Mouse (Mus musculus) CH12.LX (cell line): ENCODE results near the gene Tbc1d2b. TPM values are rescaled to one million over a fixed set of nuclear protein-coding genes. Genes with fewer than 3 reads are reported as not detected.

Experiments used
- DNase-seq: peaks from one replicate; pipeline ENCODE4 v3.0.0-alpha.2; 2013; ENCODE audit errors: extremely low read depth
- H3K27ac ChIP-seq: 2 replicates; pipeline ENCODE4 v1.5.1; 2012; ENCODE audit warnings: low read depth, mild to moderate bottlenecking, control low read depth, moderate library complexity; ENCODE audit not compliant: insufficient read depth
- H3K27me3 ChIP-seq: replicated peaks from 2 replicates; pipeline ENCODE3; 2012; ENCODE audit warnings: inconsistent platforms
- H3K36me3 ChIP-seq, 2 experiments: replicated peaks in 1 of 2; 2 replicates each; pipeline versions ENCODE3 to v1.6.1; 2012; ENCODE audit warnings: inconsistent platforms in 1 of 2, low read length in 1 of 2, mild to moderate bottlenecking in 1 of 2, mixed read lengths in 1 of 2, moderate library complexity in 1 of 2; ENCODE audit not compliant: control insufficient read depth in 1 of 2, insufficient read depth in 1 of 2
- H3K4me1 ChIP-seq, 2 experiments: 2 replicates each; pipeline ENCODE4 v1.6.1; 2012; ENCODE audit warnings: inconsistent platforms in 1 of 2, moderate library complexity in 1 of 2; ENCODE audit not compliant: insufficient read depth in 2 of 2, control insufficient read depth in 1 of 2
- H3K4me2 ChIP-seq: 2 replicates; pipeline ENCODE4 v1.6.1; 2012; ENCODE audit warnings: low read depth, mild to moderate bottlenecking, control low read depth; ENCODE audit not compliant: poor library complexity, insufficient read depth, severe bottlenecking
- H3K4me3 ChIP-seq, 3 experiments: fragments of 150-350 bp in 1 of 3; sonication (generic) in 1 of 3; replicated peaks in 1 of 3; 2 replicates each; pipeline versions ENCODE3 to v1.5.1; 2011 to 2012; ENCODE audit warnings: low read depth in 2 of 3, low read length in 2 of 3, mild to moderate bottlenecking in 2 of 3, moderate library complexity in 2 of 3, control low read depth in 1 of 3, improper control_type of control experiment in 1 of 3, inconsistent platforms in 1 of 3, mixed read lengths in 1 of 3; ENCODE audit not compliant: poor library complexity in 1 of 3
- H3K79me2 ChIP-seq: replicated peaks from 2 replicates; pipeline ENCODE4 v1.6.1; 2012; ENCODE audit warnings: mild to moderate bottlenecking, moderate library complexity; ENCODE audit not compliant: control insufficient read depth, poor library complexity, insufficient read depth, severe bottlenecking; ENCODE audit errors: extremely low read depth
- H3K9ac ChIP-seq: 2 replicates; pipeline ENCODE4 v1.6.1; 2012; ENCODE audit warnings: low read depth, mild to moderate bottlenecking, control low read depth, moderate library complexity; ENCODE audit not compliant: insufficient read depth
- H3K9me3 ChIP-seq: replicated peaks from 2 replicates; pipeline ENCODE3; 2012; ENCODE audit warnings: low read length, inconsistent platforms, mixed read lengths
- BHLHE40 ChIP-seq: IDR thresholded peaks from 2 replicates; pipeline ENCODE4 v1.6.1; 2011; ENCODE audit warnings: mild to moderate bottlenecking, low read depth, low read length, improper control_type of control experiment
- CHD1 ChIP-seq: IDR thresholded peaks from 2 replicates; pipeline ENCODE4 v1.6.1; 2012; ENCODE audit warnings: low read depth, low read length, improper control_type of control experiment, inconsistent platforms
- CHD2 ChIP-seq: IDR thresholded peaks from 2 replicates; pipeline ENCODE4 v1.6.1; 2011; ENCODE audit warnings: low read length, improper control_type of control experiment
- E2F4 ChIP-seq: IDR thresholded peaks from 2 replicates; pipeline ENCODE4 v1.6.1; 2011; ENCODE audit warnings: low read depth, low read length, improper control_type of control experiment; ENCODE audit not compliant: insufficient replicate concordance
- ETS1 ChIP-seq: conservative IDR thresholded peaks from 2 replicates; pipeline ENCODE4 v1.6.1; 2012; ENCODE audit warnings: low read depth, mild to moderate bottlenecking, inconsistent platforms, low read length, improper control_type of control experiment, moderate library complexity
- GABPA ChIP-seq: IDR thresholded peaks from 2 replicates; pipeline ENCODE4 v1.6.1; 2012; ENCODE audit warnings: low read depth, low read length, improper control_type of control experiment, inconsistent platforms; ENCODE audit not compliant: insufficient replicate concordance
- JUN ChIP-seq: IDR thresholded peaks from 2 replicates; pipeline ENCODE4 v1.6.1; 2011; ENCODE audit warnings: low read depth, mild to moderate bottlenecking, low read length, improper control_type of control experiment, moderate library complexity; ENCODE audit not compliant: insufficient read depth
- JUND ChIP-seq: conservative IDR thresholded peaks from 2 replicates; pipeline ENCODE4 v1.6.1; 2011; ENCODE audit warnings: low read depth, low read length, improper control_type of control experiment
- KAT2A ChIP-seq: IDR thresholded peaks from 2 replicates; pipeline ENCODE4 v1.6.1; 2012; ENCODE audit warnings: low read length, improper control_type of control experiment, inconsistent platforms; ENCODE audit not compliant: insufficient replicate concordance
- MAFK ChIP-seq: IDR thresholded peaks from 2 replicates; pipeline ENCODE4 v1.6.1; 2011; ENCODE audit warnings: low read length, improper control_type of control experiment; ENCODE audit not compliant: insufficient replicate concordance
- MAZ ChIP-seq: IDR thresholded peaks from 2 replicates; pipeline ENCODE4 v1.6.1; 2012; ENCODE audit warnings: low read depth, mild to moderate bottlenecking, inconsistent platforms, low read length, improper control_type of control experiment, moderate library complexity
- MEF2A ChIP-seq: IDR thresholded peaks from 2 replicates; pipeline ENCODE4 v1.6.1; 2014; ENCODE audit warnings: low read depth, mild to moderate bottlenecking, inconsistent platforms, low read length, improper control_type of control experiment, borderline replicate concordance
- MYC ChIP-seq: IDR thresholded peaks from 2 replicates; pipeline ENCODE4 v1.6.1; 2011; ENCODE audit warnings: low read depth, mild to moderate bottlenecking, improper control_type of control experiment, low read length
- NELFE ChIP-seq: IDR thresholded peaks from 2 replicates; pipeline ENCODE4 v1.6.1; 2011; ENCODE audit warnings: low read depth, low read length, improper control_type of control experiment
- POLR2AphosphoS2 ChIP-seq: IDR thresholded peaks from 2 replicates; pipeline ENCODE4 v1.6.1; 2011; ENCODE audit warnings: low read depth, low read length, improper control_type of control experiment
- RAD21 ChIP-seq: IDR thresholded peaks from 2 replicates; pipeline ENCODE4 v1.6.1; 2011; ENCODE audit warnings: low read depth, mild to moderate bottlenecking, low read length, improper control_type of control experiment, moderate library complexity
- RCOR1 ChIP-seq: conservative IDR thresholded peaks from 2 replicates; pipeline ENCODE4 v1.6.1; 2012; ENCODE audit warnings: low read depth, mild to moderate bottlenecking, inconsistent platforms, low read length, improper control_type of control experiment
- SMC3 ChIP-seq: IDR thresholded peaks from 2 replicates; pipeline ENCODE4 v1.6.1; 2011; ENCODE audit warnings: low read depth, low read length, improper control_type of control experiment
- TBP ChIP-seq: conservative IDR thresholded peaks from 2 replicates; pipeline ENCODE4 v1.6.1; 2011; ENCODE audit warnings: low read depth, low read length, improper control_type of control experiment
- TCF12 ChIP-seq: IDR thresholded peaks from 2 replicates; pipeline ENCODE4 v1.6.1; 2014; ENCODE audit warnings: low read depth, mild to moderate bottlenecking, inconsistent platforms, low read length, improper control_type of control experiment
- USF1 ChIP-seq: IDR thresholded peaks from 2 replicates; pipeline ENCODE4 v1.6.1; 2014; ENCODE audit warnings: low read depth, mild to moderate bottlenecking, inconsistent platforms, low read length, improper control_type of control experiment
- ZC3H11A ChIP-seq: IDR thresholded peaks from 2 replicates; pipeline ENCODE4 v1.6.1; 2012; ENCODE audit warnings: low read depth, mild to moderate bottlenecking, inconsistent platforms, low read length, improper control_type of control experiment
- ZMIZ1 ChIP-seq: IDR thresholded peaks from 2 replicates; pipeline ENCODE4 v1.6.1; 2012; ENCODE audit warnings: low read depth, mild to moderate bottlenecking, inconsistent platforms, low read length, improper control_type of control experiment
- ZNF384 ChIP-seq: IDR thresholded peaks from 2 replicates; pipeline ENCODE4 v1.6.1; 2012; ENCODE audit warnings: low read depth, low read length, improper control_type of control experiment, inconsistent platforms
- dilution Hi-C: fragments of 300-500 bp; cut with MboI; formaldehyde crosslinking; loops from 2 replicates; pipeline ENCODE4 v1.14.3; 2020; ENCODE audit warnings: low sequenced_read_pairs; ENCODE audit not compliant: extremely low pct_unique_long_range_greater_than_20kb, extremely low pct_ligation_motif_present
- in situ Hi-C: fragments of 300-500 bp; cut with MboI; formaldehyde crosslinking; loops from 3 replicates; pipeline ENCODE4 v1.14.3; 2019; ENCODE audit warnings: low sequenced_read_pairs, low pct_ligation_motif_present, low pct_unique_long_range_greater_than_20kb, mixed read lengths
- polyA plus RNA-seq: library from polyadenylated mRNA; unstranded; fragments of >175 nt; gene quantifications from 2 replicates; pipeline ENCODE4 v1.2.1, GENCODE M21; 2012; ENCODE audit warnings: low read depth; ENCODE audit not compliant: insufficient read length
- total RNA-seq, 2 experiments: library from RNA; depleted of rRNA; stranded (reverse); fragments of 300-350 nt in 1 of 2; fragments of >200 nt in 1 of 2; gene quantifications; 2 replicates each; pipeline ENCODE4 v1.2.3; 2012 to 2014

Tbc1d2b gene
- total and polyA plus RNA-seq, 3 experiments, result 0.60 to 1.3 (median 0.76) TPM

GRCm38 (mm10) chr9:90262591-90263339 lies 7.8 kb downstream of the Tbc1d2b start:
- H3K27me3 ChIP-seq, result no peaks in the 10 kb centered on the region
- no peaks in the 10 kb centered on the region for H3K79me2 ChIP-seq
- no peak for TF ChIP-seq POLR2AphosphoS2
- no peak for TF ChIP-seq SMC3
- TF ChIP-seq TBP, result no peak
- TF ChIP-seq JUN, result no peak
- TF ChIP-seq USF1, result no peak
- no peak for TF ChIP-seq MAZ
- TF ChIP-seq RCOR1, result no peak
- no peak for TF ChIP-seq TCF12
- no peak for TF ChIP-seq NELFE
- TF ChIP-seq BHLHE40, result no peak
- no peak for TF ChIP-seq KAT2A
- no peak for TF ChIP-seq ZMIZ1
- TF ChIP-seq E2F4, result no peak
- no peak for TF ChIP-seq CHD1
- no peak for TF ChIP-seq RAD21
- no peak for TF ChIP-seq CHD2
- dilution Hi-C loops (no loop called here), in situ Hi-C loops (no loop called here)
- no peak overlapping the region for H3K4me2 ChIP-seq
- no peak overlapping the region for H3K27ac ChIP-seq
- DNase-seq, result no peak
- H3K9me3 ChIP-seq, result no peaks in the 10 kb centered on the region
- no peak overlapping the region for H3K9ac ChIP-seq
- H3K36me3 ChIP-seq, result no peaks in the 10 kb centered on the region
- H3K4me3 ChIP-seq, result no peak overlapping the region
- H3K4me1 ChIP-seq, result peaks cover 11 to 30% of the 10 kb centered on the region in 2 experiments

- dilution Hi-C loops, result no loop called here
- Histone ChIP-seq H3K36me3 (no peaks in the 10 kb centered on the region), H3K4me3 (no peak overlapping the region), H3K79me2 (no peaks in the 10 kb centered on the region)
- TF ChIP-seq ZC3H11A (no peak), RCOR1 (no peak), MEF2A (no peak), MAFK (no peak), ZNF384 (no peak), JUND (no peak), GABPA (no peak), TBP (no peak), BHLHE40 (no peak), ETS1 (no peak), MYC (no peak), TCF12 (no peak)
- TF ChIP-seq, all 38 proteins: peak for 0
- Histone ChIP-seq H3K9me3 (no peaks in the 10 kb centered on the region), H3K27me3 (no peaks in the 10 kb centered on the region), H3K9ac (no peak overlapping the region), H3K4me2 (no peak overlapping the region), H3K27ac (no peak overlapping the region), H3K4me1 (peaks cover 15 to 37% of the 10 kb centered on the region in 2 experiments)
- in situ Hi-C loops, result no loop called here
- no peak for DNase-seq
Measured at GRCm38 (mm10) chr9:90262063-90262462, 8.5 kb downstream of the Tbc1d2b start.
